Mouse (Mus musculus) heart, adult 8-10 months (tissue): ENCODE measurements around the gene Anp32a. TPM values are rescaled to one million over a fixed set of nuclear protein-coding genes. Genes with fewer than 3 reads are reported as not detected.

ENCODE experiments used
- DNase-seq: peaks from one replicate; pipeline ENCODE4 v3.0.0; 2022; ENCODE audit warnings: low spot score
- total RNA-seq, 4 experiments: library from RNA; stranded (reverse); gene quantifications; 2 replicates each; pipeline ENCODE4 v1.2.4; 2022

Gene Anp32a
- total RNA-seq, 4 experiments from 2014 or later, result 196 to 226 (median 214) TPM

DNA sequence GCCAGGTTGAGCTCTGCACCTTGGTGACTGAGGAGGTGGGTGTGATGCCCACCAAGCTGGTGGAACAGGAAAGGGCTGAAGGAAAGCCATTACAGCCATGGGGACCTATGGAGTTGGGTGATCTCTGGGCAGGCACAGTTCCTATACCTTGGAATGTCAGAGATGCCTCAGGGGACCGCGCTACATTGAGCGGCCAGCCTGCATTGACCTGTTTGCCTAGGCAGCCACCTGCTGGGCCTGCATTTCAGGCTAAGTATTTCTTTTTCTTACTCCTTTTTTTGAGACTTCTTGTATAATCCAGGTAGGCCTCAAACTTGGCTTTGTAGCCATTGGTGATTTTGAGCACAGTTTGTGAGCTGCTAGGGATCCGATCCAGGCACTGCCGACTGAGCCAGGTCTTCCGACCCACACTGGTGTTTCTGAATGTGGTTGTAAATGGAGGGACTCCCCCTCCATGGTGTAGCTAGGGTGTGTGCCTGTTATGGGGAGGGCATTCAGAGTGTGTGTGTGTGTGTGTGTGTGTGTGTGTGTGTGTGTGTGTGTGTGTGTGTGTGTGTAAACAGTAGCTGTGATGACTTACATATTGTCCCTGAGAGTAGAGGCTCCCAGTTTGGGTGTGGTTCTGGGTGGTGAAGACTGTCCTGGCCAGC is 27.3 kb downstream of the Anp32a start:
- no peak for DNase-seq

DNA sequence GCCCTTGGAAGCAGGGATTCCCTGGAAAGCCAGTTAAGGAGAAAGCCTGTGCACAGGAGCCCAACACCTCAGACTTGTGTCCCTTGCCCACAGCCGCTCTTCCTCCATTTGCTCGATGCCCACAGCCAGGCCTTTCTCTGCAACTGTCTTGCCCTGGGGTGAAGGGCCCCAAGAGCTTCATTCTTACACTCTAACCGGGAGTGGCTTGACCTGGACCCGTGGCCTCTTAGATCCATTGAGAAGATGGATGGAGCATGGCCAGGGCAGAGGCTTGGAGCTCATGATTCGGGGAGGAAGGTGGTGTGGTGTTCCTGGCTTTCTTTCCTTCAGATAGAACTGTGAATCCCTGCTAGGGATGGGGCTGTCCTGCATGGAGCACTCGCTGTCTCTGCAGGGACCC is 28.1 kb downstream of the Anp32a start:
- no peak for DNase-seq

DNA sequence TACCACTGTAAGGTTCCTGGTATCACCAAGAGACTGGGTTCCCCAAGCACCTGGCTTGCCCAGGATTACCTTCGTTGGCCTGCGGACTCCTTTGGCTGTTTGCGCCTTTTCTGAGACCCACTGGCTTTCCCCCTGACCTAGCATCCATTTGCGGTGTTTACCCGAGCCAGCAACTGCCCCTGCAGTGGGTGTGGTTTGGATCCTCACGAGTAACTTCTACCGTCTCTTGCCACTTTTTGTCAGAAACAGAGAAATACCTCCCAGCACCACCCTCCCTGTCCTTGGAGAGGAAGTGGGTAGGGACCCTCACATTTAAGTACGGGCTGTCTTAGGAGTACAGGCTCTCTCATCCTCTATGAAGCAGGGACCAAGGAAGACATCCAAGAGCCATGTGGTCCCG is 29.1 kb downstream of the Anp32a start:
- no peak for DNase-seq

DNA sequence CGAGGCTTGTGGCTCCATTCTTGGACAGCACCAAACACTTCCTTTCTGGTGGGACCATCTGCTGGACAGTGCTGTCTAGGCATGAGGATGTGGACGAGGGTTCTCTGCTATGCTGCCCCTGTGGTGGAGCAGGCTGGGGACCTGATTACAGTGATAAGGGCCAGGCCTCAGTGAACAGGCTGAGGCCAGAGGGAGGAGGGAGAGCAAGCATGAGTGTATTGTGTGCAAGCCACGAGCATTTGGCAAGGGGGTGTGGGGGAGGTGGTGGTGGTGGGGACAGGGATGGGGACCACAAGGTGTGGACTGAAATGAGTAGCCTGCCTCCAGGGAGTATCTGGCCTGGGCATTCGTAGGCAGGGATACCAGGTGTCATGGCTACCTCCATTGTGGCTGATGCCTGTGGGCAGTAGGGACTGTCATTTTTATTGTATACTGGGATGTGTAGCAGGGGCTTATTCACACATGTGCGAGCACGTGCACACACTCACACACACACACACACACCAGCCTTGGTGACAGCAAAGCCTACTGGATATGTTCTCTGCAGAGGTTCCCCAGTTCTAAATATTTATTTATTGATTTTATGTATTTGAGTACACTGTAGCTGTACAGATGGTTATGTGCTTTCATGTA is 29.7 kb downstream of the Anp32a start:
- DNase-seq, result no peak

DNA sequence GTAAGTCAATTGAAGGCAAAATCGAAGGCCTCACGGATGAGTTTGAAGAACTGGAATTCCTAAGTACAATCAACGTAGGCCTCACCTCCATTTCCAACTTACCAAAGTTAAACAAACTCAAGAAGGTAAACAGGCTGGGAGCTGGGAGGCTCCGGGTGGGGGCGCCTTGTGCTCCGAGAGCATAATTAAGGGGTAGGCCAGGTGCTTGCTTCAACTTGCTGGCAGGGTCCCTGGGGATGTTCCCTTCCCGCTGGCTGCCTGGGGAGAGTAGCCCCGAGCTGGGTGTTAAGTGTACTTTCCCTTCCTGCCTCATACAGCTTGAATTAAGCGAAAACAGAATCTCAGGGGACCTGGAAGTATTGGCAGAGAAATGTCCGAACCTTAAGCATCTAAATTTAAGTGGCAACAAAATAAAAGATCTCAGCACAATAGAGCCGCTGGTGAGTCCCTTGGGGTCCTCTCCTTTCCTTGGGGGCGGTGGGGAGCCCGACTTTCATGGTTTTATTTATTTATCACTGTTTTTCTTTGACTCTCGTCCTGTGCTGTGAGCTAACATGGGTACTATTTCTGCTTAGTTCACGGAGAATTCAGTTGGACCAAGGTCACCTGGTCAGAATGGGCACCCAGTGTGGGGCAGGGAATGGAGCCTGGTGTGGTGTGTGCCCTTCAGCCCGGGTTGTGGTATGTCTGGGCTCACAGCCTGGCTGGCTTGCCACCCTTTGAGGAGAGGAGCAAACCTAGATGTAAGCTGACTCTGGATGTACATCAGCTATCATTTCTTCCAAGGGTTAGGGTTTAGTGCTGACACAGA is 30.9 kb downstream of the Anp32a start:
- DNase-seq, result no peak

DNA sequence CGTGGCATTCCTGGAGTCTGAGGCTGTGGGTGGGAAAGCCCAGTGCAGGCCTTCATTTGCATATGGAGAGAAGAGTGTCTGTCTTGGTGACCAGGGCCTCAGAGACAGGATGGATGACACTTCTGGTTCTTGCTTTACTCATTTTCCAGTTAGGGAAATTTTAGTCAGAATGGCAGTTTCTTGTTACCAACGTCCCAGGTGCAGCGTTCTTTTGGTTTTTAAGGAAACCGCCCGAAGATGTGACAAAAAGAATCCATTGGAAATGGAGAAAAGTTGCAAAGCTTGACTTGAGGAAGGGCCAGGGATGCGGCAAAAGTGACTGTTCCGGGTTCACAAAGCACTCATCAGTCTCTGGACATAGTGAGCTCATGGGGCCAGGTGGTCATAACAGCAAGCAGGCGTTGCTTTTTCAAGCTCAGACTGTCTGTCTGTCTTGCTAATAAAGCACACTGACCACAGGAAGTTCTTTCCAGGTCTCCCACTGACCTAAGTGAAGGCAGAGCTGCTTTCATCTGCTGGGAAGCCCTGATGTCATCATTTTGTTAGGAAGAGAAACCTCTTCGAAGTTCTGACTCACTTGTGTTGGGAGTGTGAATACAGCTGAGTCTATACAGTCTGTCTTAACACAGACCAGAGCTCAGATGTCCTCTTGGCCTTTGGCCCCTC is 31.6 kb downstream of the Anp32a start:
- no peak for DNase-seq

DNA sequence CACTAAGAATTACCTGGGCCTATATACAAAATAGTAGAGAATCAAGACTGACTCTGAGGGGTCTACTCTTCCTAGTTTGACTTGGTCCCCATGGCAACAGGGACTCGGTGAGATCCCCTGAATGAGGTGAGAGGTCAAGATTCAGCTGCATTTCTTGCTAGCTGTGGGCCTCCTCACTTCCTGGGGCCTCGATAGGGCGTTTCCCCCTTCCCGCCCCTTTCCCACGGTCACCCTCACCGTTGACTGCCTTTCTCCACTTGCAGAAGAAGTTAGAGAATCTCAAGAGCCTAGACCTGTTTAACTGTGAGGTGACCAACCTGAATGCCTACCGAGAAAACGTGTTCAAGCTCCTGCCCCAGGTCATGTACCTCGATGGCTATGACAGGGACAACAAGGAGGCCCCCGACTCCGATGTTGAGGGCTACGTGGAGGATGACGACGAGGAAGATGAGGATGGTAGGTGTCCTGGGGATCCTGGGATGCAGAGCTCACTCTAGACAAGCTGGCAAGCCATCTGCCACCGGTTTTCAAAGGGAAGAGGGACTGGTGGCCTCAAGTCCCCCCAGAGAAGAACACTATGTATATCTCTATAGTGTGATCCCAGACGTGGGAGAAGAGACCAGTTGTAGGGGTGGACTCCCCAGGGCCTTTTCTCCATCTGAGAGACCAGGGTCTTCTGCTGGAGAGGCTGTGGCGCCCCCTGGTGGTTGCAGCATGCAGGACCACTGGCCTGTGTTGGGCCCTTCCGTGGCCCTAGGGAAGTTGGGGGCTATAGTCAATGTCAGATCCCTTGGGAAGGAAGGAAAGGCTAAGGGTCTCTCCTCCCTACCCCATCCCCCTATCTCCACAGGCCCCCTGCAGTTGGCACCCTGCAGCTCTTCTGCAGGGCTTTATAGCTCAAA is 32.4 kb downstream of the Anp32a start:
- peak; percentile 67 for DNase-seq

DNA sequence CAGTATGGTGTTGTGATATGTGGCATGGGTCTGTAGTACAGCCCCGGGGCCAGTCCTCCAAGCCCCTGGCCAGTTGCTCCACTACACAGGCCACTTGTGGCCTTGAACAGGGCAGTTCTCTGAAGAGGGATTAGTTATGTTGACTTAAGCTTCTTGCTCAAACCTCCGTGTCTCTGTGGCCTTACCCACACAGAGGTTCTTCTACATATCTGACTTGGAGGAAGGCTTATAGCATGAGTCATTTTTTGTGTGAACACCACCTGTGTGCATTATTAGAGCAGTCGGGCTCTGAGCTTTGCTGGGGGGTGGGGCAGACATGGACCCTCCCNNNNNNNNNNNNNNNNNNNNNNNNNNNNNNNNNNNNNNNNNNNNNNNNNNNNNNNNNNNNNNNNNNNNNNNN is 33.2 kb downstream of the Anp32a start:
- DNase-seq, result no peak

DNA sequence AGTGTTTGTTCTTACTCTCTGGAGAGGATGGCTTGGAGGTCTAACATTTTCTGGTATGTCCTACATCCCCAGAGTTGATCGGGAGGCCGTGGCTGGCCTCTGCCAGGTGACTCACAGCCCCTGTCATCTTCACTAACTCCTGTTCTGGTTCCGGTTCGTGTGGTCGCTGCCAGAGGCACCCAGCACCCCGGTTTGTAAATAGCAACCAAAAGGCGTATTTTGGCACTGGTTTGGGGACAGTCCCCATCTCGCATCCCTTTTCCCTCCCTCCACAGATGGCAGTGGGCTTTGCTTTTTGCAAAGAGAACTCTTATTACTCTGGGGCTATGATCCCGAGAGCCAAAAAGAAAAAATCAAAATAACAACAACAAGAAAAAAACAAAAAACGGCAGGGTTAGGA is 36.8 kb downstream of the Anp32a start:
- no peak for DNase-seq

DNA sequence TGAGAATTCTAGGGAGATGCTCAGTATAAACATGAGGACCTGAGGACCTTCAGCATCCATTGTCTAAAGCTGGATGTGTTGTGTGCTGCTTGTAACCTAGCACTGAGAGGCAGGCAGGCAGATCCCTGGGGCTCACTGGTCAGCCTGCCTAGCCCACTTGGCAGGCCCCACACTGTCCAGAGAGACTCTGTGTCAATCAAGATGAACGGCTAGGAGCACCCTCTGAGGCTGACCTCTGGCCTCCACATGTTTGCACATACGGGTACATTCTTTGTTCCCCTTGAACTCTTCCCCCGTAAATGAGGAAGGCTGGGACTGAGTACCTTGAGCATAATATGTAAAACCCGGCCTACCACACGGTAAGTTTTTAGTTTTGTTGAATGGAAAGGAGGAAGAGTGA is 39.3 kb downstream of the Anp32a start:
- DNase-seq, result no peak

DNA sequence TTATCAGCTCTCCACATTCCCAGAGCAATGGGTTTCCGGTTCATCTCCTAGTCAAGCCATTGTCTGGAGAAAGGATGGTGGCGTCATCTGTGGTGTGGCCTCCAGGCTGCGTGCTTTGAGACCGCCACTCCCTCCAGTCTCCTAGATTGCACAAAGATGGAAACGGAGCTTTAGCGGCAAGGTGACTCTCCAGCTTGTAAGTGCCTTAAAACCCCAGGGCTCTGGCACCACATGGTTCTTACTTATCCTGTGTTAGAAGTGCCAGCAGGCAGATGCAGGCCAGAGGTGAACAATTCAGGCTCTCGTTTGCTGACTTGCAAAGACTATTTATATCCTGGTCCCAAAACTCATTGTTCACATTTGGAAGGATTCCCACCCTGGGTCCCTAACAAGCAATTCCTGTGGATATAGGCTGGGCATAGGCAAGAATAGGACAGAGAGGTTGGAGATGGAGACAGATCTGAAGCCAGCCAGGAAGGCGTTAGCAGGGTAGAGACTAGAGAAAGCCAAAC is 40.4 kb downstream of the Anp32a start:
- DNase-seq, result peak; percentile 58

DNA sequence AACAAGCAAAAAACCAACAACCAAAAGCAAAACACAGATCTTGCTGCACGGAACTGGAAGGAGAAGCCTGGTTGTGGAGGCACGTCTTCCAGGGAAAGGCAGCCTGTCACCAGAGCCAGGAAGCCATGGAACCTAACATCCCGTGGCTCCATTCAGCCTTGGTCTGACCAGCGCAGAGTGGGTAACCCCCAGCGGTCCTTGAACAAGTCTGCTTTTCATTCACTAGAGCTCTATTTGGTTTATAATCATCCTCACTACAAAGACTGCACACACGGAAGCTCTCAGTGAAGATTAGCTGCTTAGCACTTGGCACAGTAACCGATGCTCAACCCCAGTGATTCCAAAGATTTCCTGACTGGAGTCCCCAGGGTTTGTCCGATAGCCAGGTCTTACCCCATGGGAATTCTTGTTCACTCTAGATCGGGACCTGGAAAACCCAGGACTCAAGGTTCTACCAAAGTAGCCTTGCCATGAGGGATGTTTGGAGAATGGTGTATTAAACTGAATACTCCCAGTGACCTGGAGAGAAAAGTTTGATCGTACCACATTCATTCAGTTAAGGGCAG is 41.5 kb downstream of the Anp32a start:
- DNase-seq, result no peak

DNA sequence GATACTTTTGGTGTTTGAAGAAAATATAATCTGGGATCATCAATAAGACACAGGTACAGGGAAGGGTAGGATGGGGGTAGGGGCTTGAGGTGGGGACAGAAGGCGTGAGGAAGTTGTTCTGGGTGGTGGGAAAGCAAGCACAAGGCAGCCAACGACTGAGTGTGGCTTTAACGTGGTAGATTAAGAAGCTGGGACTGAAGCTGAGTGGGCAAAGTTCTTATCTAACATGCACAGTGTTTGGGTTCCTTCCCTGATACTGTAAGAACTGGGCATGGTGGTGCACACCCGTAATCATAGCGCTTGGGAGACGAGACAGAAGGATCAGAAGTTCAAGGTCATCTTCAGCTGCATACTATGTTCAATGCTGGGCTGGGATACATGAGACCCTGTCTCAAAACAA is 44.0 kb downstream of the Anp32a start:
- no peak for DNase-seq

DNA sequence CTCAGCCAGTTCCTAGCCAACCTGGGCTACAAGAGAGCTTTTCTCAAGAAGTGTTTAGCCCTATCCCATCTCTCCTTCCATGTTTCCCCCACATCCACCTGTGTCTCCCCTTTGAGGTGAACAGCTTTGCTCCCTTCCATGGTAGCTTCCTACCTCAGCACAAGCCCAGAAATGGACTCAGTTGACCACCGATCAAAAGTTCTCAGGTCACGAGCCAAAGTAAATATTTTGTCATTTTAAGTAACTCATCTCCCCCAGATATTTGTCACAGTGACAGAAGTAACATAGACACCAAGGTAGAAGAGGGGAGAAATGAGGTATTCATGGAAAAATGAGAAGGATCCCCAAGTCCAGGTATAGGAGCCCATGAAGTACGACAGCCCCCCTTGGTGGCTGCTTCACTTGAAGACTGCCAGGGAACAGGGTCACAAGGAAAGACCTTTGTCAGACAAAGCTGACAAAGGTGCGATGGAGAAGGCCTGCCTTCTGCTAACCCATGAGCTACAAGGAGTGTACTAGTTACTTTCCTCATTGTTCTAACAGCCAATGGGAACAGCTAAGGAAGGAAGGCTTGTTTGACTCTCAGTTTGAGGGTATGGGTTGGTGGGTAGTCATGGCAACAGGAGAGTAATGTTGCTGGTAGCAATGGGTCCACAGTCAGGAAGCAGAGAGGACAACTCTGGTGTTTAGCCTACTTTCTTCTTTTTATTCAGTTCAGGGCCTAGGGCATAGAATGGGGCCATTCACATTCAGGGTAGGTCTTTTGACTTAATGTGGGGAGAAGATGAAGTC is 44.8 kb downstream of the Anp32a start:
- no peak for DNase-seq

DNA sequence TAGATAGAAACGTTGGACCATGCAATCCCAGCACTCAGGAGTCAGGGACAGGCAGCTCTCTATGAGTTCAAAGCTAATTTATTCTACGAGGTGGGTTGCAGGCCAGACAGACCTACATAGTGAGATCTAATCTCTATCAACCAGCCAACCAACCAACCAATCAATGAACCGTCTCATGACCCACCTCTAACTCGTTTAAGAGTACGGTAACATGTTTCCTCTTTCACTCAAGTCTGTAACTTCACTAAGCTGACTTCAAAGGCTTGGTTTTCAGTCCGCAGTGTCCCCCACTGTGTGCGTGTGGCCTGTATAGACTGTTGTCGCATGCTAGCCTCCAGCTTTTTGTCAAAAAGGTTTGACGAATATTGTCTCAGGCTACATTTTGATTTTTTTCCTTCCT is 48.6 kb downstream of the Anp32a start:
- no peak for DNase-seq

DNA sequence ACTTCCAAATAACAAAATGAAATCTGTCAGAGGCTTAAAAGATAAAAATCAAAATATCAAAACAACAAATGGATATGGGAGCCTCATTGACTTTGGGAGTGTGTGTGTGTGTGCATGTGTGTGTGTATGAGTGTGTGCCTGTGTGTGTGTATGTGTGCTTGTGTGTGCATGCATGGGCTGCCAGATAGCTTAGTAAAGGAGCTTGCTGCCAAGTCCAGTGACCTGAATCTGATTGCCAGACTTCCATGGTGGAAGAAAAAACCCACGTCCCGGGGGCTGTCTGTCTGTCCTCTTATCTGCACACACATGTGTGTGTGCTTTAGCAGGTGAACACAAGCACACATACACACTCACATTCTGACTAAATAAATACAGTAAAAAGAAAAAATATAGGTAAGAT is 52.4 kb downstream of the Anp32a start:
- DNase-seq, result no peak

DNA sequence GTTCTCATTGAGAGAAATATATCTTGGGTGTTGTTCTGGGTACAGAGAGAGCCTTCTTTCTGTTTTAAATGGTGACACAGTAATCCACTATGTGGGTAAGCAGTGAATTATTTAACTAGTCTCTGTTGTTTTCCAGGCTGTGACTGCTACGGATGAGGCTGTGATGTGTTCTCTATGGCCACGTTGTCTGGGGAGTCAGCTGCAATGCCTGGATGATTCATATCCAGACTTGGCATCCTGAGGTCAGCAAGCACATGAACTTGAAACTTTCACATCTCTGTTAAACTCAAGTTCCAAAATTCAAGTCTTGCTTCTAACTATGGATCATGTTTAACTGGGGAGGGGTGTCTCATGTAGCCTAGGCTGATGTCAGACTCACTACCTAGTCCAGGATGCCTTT is 53.1 kb downstream of the Anp32a start:
- DNase-seq, result no peak

DNA sequence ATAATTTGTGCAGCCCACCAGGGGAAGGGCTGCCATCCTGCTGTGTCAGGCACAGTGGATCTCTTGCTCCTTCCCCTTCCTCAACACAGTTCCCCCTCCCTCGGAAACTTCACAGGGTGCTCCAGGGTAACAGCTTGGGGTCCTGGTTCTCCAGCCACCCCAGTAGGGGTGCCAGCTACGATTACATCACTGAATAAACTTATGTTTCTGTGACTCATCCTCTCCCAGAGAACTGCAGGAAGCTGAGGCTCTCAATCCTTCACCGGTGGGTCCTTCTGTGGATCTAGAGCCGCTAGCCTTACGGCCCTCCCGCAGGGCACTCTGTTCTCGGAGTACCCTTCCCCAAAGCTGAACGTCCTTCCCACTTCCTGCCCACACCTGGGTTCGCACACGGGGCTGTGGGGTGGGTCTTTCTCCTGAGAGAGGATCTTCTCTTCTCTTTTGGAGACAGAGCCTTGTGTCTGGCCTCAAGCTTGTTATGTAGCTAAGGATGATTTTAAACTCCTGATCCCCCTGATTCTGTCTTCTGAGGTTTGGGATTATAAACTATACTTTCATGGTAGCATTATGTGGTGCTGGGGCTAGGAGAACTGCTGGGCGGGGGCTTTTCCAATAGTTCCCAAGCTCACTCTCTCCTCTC is 59.6 kb downstream of the Anp32a start:
- DNase-seq, result no peak

DNA sequence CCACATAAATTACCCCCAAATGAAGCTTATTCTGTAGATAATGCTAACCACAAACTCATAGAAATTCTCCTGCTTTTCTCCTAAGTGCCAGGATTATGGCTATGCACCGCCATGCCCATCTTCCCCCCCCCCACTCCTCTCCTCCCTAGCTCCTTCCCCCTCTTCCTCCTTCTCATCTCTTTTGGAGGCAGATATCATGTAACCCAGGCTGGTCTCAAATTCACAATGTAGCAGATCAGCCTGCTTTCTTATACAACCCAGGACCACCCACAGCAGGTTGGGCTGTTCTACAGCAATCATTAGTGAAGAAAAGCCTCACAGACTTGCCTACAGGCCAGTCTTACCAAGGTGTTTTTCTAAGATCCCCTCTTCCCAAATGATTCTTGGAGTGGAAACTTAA is 60.5 kb downstream of the Anp32a start:
- no peak for DNase-seq
